Mouse (Mus musculus): ENCODE data around the gene Dnajc16. TPM values are rescaled to one million over a fixed set of nuclear protein-coding genes. Genes with fewer than 3 reads are reported as not detected.

The Dnajc16 gene
- polyA plus RNA-seq, 1 experiment from 2014 or later = 5.2 TPM

- Histone ChIP-seq H3K27ac (ENCODE audit: low read depth, low read length) (no peak overlapping the region), H3K9me3 (ENCODE audit: control insufficient read depth, low read length) (no peaks in the 10 kb centered on the region), H3K36me3 (ENCODE audit: control insufficient read depth, insufficient read depth, low read length) (no peaks in the 10 kb centered on the region), H3K4me1 (ENCODE audit: control insufficient read depth, insufficient read depth, low read length) (no peaks in the 10 kb centered on the region), H3K27me3 (ENCODE audit: control insufficient read depth, insufficient read depth, low read length) (no peaks in the 10 kb centered on the region), H3K4me2 (replicated peaks; ENCODE audit: low read depth, low read length) (no peak overlapping the region), H3K9ac (ENCODE audit: low read depth, low read length) (no peak overlapping the region), H3K4me3 (ENCODE audit: low read length) (no peak overlapping the region)
- WGBS = 77% methylated on average over 10 of the region's 10 CpGs
- no peak for ATAC-seq (ENCODE audit: low FRiP score, low TSS enrichment)
Measured at GRCm38 (mm10) chr4:141822089-141822488, 31.4 kb upstream of the Dnajc16 start.

GRCm38 (mm10) chr4:141821178-141821577 is 30.4 kb upstream of the Dnajc16 start:
- no peak overlapping the region for H3K4me2 ChIP-seq (replicated peaks; ENCODE audit: low read depth, low read length)
- no peaks in the 10 kb centered on the region for H3K27me3 ChIP-seq (ENCODE audit: control insufficient read depth, insufficient read depth, low read length)
- H3K4me3 ChIP-seq (ENCODE audit: low read length) = no peak overlapping the region
- no peaks in the 10 kb centered on the region for H3K9me3 ChIP-seq (ENCODE audit: control insufficient read depth, low read length)
- H3K27ac ChIP-seq (ENCODE audit: low read depth, low read length) = no peak overlapping the region
- no peaks in the 10 kb centered on the region for H3K36me3 ChIP-seq (ENCODE audit: control insufficient read depth, insufficient read depth, low read length)
- no peak overlapping the region for H3K9ac ChIP-seq (ENCODE audit: low read depth, low read length)
- 72% methylated on average over 3 of the region's 3 CpGs for WGBS
- no peaks in the 10 kb centered on the region for H3K4me1 ChIP-seq (ENCODE audit: control insufficient read depth, insufficient read depth, low read length)
- no peak for ATAC-seq (ENCODE audit: low FRiP score, low TSS enrichment)

DNA sequence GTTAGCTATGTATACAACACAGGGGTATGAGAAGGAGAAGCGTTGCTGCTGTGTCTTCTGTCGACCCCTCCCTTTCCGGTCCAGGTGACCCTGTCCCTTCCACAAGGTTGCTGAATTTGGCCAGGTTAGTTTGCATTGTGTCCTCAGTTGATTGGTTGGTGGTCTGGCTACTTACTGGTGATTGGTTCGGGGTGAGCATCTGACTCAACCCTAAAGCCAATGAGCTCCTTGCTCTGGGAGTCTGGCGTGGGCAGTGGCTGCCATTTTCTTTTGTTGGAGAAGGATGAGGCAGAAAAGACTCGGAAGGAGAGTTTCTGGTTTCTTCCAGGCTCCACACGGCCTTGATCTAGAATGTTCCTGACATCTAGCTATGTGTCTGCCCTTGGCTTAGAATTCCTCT is 28.6 kb upstream of the Dnajc16 start:
- WGBS = 93% methylated on average over 7 of the region's 7 CpGs
- no peak overlapping the region for H3K9ac ChIP-seq (ENCODE audit: low read depth, low read length)
- H3K4me2 ChIP-seq (replicated peaks; ENCODE audit: low read depth, low read length) = no peak overlapping the region
- no peaks in the 10 kb centered on the region for H3K4me1 ChIP-seq (ENCODE audit: control insufficient read depth, insufficient read depth, low read length)
- no peak for ATAC-seq (ENCODE audit: low FRiP score, low TSS enrichment)
- H3K36me3 ChIP-seq (ENCODE audit: control insufficient read depth, insufficient read depth, low read length) = peaks cover 8% of the 10 kb centered on the region; the same call in 1 of the 2 replicates
- no peak overlapping the region for H3K4me3 ChIP-seq (ENCODE audit: low read length)
- no peaks in the 10 kb centered on the region for H3K27me3 ChIP-seq (ENCODE audit: control insufficient read depth, insufficient read depth, low read length)
- no peak overlapping the region for H3K27ac ChIP-seq (ENCODE audit: low read depth, low read length)
- no peaks in the 10 kb centered on the region for H3K9me3 ChIP-seq (ENCODE audit: control insufficient read depth, low read length)

GRCm38 (mm10) chr4:141818861-141819260 is 28.1 kb upstream of the Dnajc16 start:
- Histone ChIP-seq H3K9me3 (ENCODE audit: control insufficient read depth, low read length) (no peaks in the 10 kb centered on the region), H3K4me1 (ENCODE audit: control insufficient read depth, insufficient read depth, low read length) (no peaks in the 10 kb centered on the region), H3K27ac (ENCODE audit: low read depth, low read length) (no peak overlapping the region), H3K36me3 (ENCODE audit: control insufficient read depth, insufficient read depth, low read length) (peaks cover 12% of the 10 kb centered on the region; the same call in 1 of the 2 replicates), H3K4me2 (replicated peaks; ENCODE audit: low read depth, low read length) (no peak overlapping the region), H3K27me3 (ENCODE audit: control insufficient read depth, insufficient read depth, low read length) (no peaks in the 10 kb centered on the region), H3K9ac (ENCODE audit: low read depth, low read length) (no peak overlapping the region), H3K4me3 (ENCODE audit: low read length) (no peak overlapping the region)
- no peak for ATAC-seq (ENCODE audit: low FRiP score, low TSS enrichment)
- 87% methylated on average over 13 of the region's 13 CpGs for WGBS

- H3K4me3 ChIP-seq (ENCODE audit: low read length) = no peak overlapping the region
- ATAC-seq (ENCODE audit: low FRiP score, low TSS enrichment) = no peak
- WGBS = 78% methylated on average over 10 of the region's 10 CpGs
- no peak overlapping the region for H3K27ac ChIP-seq (ENCODE audit: low read depth, low read length)
- no peaks in the 10 kb centered on the region for H3K4me1 ChIP-seq (ENCODE audit: control insufficient read depth, insufficient read depth, low read length)
- no peaks in the 10 kb centered on the region for H3K27me3 ChIP-seq (ENCODE audit: control insufficient read depth, insufficient read depth, low read length)
- no peak overlapping the region for H3K9ac ChIP-seq (ENCODE audit: low read depth, low read length)
- H3K4me2 ChIP-seq (replicated peaks; ENCODE audit: low read depth, low read length) = no peak overlapping the region
- peaks cover 23% of the 10 kb centered on the region for H3K36me3 ChIP-seq (ENCODE audit: control insufficient read depth, insufficient read depth, low read length)
- no peaks in the 10 kb centered on the region for H3K9me3 ChIP-seq (ENCODE audit: control insufficient read depth, low read length)
Measured at GRCm38 (mm10) chr4:141817706-141818105, 27.0 kb upstream of the Dnajc16 start.

GRCm38 (mm10) chr4:141816776-141817655 is 26.3 kb upstream of the Dnajc16 start:
- no peak for ATAC-seq (ENCODE audit: low FRiP score, low TSS enrichment)
- Histone ChIP-seq H3K36me3 (ENCODE audit: control insufficient read depth, insufficient read depth, low read length) (peaks cover 30% of the 10 kb centered on the region), H3K4me2 (replicated peaks; ENCODE audit: low read depth, low read length) (no peak overlapping the region), H3K9ac (ENCODE audit: low read depth, low read length) (no peak overlapping the region), H3K4me1 (ENCODE audit: control insufficient read depth, insufficient read depth, low read length) (no peaks in the 10 kb centered on the region), H3K27ac (ENCODE audit: low read depth, low read length) (no peak overlapping the region), H3K9me3 (ENCODE audit: control insufficient read depth, low read length) (no peaks in the 10 kb centered on the region), H3K27me3 (ENCODE audit: control insufficient read depth, insufficient read depth, low read length) (no peaks in the 10 kb centered on the region), H3K4me3 (ENCODE audit: low read length) (no peak overlapping the region)
- 60% methylated on average over 14 of the region's 14 CpGs for WGBS

DNA sequence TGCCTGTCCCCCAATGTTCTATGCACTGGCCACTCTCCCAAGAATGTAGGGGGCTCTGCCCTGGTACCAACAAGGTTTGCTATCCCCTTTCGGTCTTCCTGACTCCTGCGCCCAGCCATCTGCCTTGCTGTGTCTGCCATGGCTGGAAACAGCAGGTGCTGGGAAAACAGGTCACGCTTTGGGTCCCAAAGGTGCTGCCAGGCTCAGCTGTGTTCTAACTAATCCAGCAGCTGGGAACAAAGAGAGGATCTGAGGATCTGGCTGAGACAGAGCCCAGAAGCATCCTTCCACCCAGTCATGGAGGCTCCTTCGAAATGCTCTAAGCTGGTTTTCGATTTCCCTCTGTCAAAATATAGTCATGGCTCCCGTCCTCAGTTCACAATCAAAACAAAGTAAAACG is 25.5 kb upstream of the Dnajc16 start:
- no peaks in the 10 kb centered on the region for H3K4me1 ChIP-seq (ENCODE audit: control insufficient read depth, insufficient read depth, low read length)
- no peak overlapping the region for H3K9ac ChIP-seq (ENCODE audit: low read depth, low read length)
- H3K36me3 ChIP-seq (ENCODE audit: control insufficient read depth, insufficient read depth, low read length) = peaks cover 38% of the 10 kb centered on the region
- H3K27me3 ChIP-seq (ENCODE audit: control insufficient read depth, insufficient read depth, low read length) = no peaks in the 10 kb centered on the region
- no peak overlapping the region for H3K4me3 ChIP-seq (ENCODE audit: low read length)
- ATAC-seq (ENCODE audit: low FRiP score, low TSS enrichment) = no peak
- 89% methylated on average over 7 of the region's 7 CpGs for WGBS
- no peaks in the 10 kb centered on the region for H3K9me3 ChIP-seq (ENCODE audit: control insufficient read depth, low read length)
- H3K4me2 ChIP-seq (replicated peaks; ENCODE audit: low read depth, low read length) = no peak overlapping the region
- no peak overlapping the region for H3K27ac ChIP-seq (ENCODE audit: low read depth, low read length)

DNA sequence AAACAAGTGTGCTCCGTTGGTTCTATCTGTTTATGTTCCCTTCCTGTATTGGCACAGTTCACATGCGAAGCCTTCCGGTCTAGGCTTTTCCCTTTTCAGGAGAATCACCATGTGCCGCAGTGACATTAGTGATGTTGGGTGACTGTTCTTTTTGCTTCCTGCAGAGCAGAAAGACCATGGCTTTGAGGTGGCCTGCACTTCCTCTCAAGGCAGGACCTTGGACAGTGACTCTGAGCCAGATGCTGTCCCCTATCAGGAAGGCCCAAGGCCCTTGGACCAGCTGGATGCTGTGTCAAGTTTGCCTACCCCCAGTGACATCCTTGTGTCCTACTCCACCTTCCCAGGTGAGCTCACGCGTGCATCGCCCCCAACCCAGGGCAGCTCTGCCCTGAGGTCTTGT is 20.6 kb upstream of the Dnajc16 start:
- no peak for ATAC-seq (ENCODE audit: low FRiP score, low TSS enrichment)
- Histone ChIP-seq H3K27ac (ENCODE audit: low read depth, low read length) (no peak overlapping the region), H3K27me3 (ENCODE audit: control insufficient read depth, insufficient read depth, low read length) (no peaks in the 10 kb centered on the region), H3K4me1 (ENCODE audit: control insufficient read depth, insufficient read depth, low read length) (no peaks in the 10 kb centered on the region), H3K4me3 (ENCODE audit: low read length) (no peak overlapping the region), H3K9me3 (ENCODE audit: control insufficient read depth, low read length) (no peaks in the 10 kb centered on the region), H3K4me2 (replicated peaks; ENCODE audit: low read depth, low read length) (no peak overlapping the region), H3K9ac (ENCODE audit: low read depth, low read length) (no peak overlapping the region), H3K36me3 (ENCODE audit: control insufficient read depth, insufficient read depth, low read length) (peaks cover 78% of the 10 kb centered on the region)
- WGBS = 97% methylated on average over 7 of the region's 7 CpGs

- Histone ChIP-seq H3K9me3 (ENCODE audit: control insufficient read depth, low read length) (no peaks in the 10 kb centered on the region), H3K4me3 (ENCODE audit: low read length) (no peak overlapping the region), H3K4me2 (replicated peaks; ENCODE audit: low read depth, low read length) (no peak overlapping the region), H3K9ac (ENCODE audit: low read depth, low read length) (no peak overlapping the region), H3K27ac (ENCODE audit: low read depth, low read length) (no peak overlapping the region), H3K4me1 (ENCODE audit: control insufficient read depth, insufficient read depth, low read length) (no peaks in the 10 kb centered on the region), H3K27me3 (ENCODE audit: control insufficient read depth, insufficient read depth, low read length) (no peaks in the 10 kb centered on the region), H3K36me3 (ENCODE audit: control insufficient read depth, insufficient read depth, low read length) (peaks cover 81% of the 10 kb centered on the region)
- WGBS = 94% methylated on average over 2 of the region's 2 CpGs
- ATAC-seq (ENCODE audit: low FRiP score, low TSS enrichment) = no peak
Measured at GRCm38 (mm10) chr4:141810975-141811374, 20.2 kb upstream of the Dnajc16 start.
